Mouse (Mus musculus) neural tube, embryonic 11.5 days (tissue): ENCODE results near the gene Cgrrf1. TPM values are rescaled to one million over a fixed set of nuclear protein-coding genes. Genes with fewer than 3 reads are reported as not detected.

Experiments
- ATAC-seq: fragments of 200-750 bp; cut with Nextera tagmentation; 2 replicates; pipeline ENCODE4 v1.8.0; 2017; ENCODE audit warnings: moderate number of reproducible peaks, mild to moderate bottlenecking, moderate TSS enrichment, moderate library complexity; ENCODE audit not compliant: insufficient read depth, low FRiP score, low TSS enrichment
- DNase-seq: peaks from one replicate; pipeline ENCODE4 v3.0.0-alpha.2; 2015; ENCODE audit warnings: low spot score
- H3K27ac ChIP-seq: fragments of 300-500 bp; sonication (generic); 2 replicates; pipeline ENCODE4 v1.5.1; 2014; ENCODE audit warnings: low read depth, mild to moderate bottlenecking, low read length
- H3K27me3 ChIP-seq: fragments of 300-500 bp; sonication (generic); 2 replicates; pipeline ENCODE4 v1.6.1; 2014; ENCODE audit warnings: mild to moderate bottlenecking, low read length, mixed read lengths; ENCODE audit not compliant: control insufficient read depth, insufficient read depth
- H3K36me3 ChIP-seq: fragments of 300-500 bp; sonication (generic); 2 replicates; pipeline ENCODE4 v1.6.1; 2014; ENCODE audit warnings: mild to moderate bottlenecking, low read length, moderate library complexity, mixed read lengths; ENCODE audit not compliant: control insufficient read depth, insufficient read depth
- H3K4me1 ChIP-seq: fragments of 300-500 bp; sonication (generic); 2 replicates; pipeline ENCODE4 v1.6.1; 2014; ENCODE audit warnings: low read length, mixed read lengths; ENCODE audit not compliant: control insufficient read depth, insufficient read depth
- H3K4me2 ChIP-seq: fragments of 300-500 bp; sonication (generic); 2 replicates; pipeline ENCODE4 v1.6.1; 2014; ENCODE audit warnings: low read depth, mild to moderate bottlenecking, moderate library complexity
- H3K4me3 ChIP-seq: fragments of 300-500 bp; sonication (generic); 2 replicates; pipeline ENCODE4 v1.5.1; 2014; ENCODE audit warnings: low read depth, low read length
- H3K9ac ChIP-seq: fragments of 300-500 bp; sonication (generic); 2 replicates; pipeline ENCODE4 v1.6.1; 2014; ENCODE audit warnings: mild to moderate bottlenecking, low read length
- H3K9me3 ChIP-seq: fragments of 300-500 bp; sonication (generic); 2 replicates; pipeline ENCODE4 v1.6.1; 2016; ENCODE audit warnings: low read length; ENCODE audit not compliant: control insufficient read depth
- WGBS: fragments of 180-500 bp; shearing (Covaris S2); extraction: QIAGEN DNeasy Blood & Tissue Kit; methylation state at CpG from one replicate; pipeline ENCODE4 v1.1.7; 2014; 5-methylcytosine and 5-hydroxymethylcytosine counted together
- polyA plus RNA-seq: library from polyadenylated mRNA; unstranded; fragments of >200 nt; fragmentation: Nextera tagmentation; extraction: Ambion mirVana; gene quantifications from 2 replicates; pipeline ENCODE4 v1.2.1, GENCODE M21; 2014

Cgrrf1 gene
- polyA plus RNA-seq, 1 experiment from 2014 or later: 33.0 TPM

DNA sequence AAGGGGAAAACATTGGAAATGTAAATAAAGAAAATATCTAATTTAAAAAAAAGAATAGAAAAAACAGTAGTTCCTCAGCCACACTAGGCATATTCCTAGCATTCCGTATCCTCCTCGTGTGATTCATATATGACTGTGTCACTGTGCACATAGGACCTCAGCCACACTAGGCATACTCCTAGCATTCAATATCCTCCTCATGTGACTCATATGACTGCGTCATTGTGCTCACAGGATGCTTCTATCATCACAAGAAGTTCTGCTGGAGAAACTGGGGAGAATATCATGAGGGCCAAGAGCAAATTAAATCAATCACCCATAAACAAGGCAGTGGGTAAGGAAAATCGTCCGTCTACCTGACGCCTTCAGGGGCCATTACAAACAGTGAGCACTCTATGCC lies 41.2 kb upstream of the Cgrrf1 start:
- Histone ChIP-seq H3K4me2 (no peak overlapping the region), H3K9ac (no peak overlapping the region), H3K27ac (no peak overlapping the region), H3K27me3 (no peaks in the 10 kb centered on the region), H3K36me3 (no peaks in the 10 kb centered on the region), H3K4me1 (peaks cover 4% of the 10 kb centered on the region), H3K9me3 (no peaks in the 10 kb centered on the region), H3K4me3 (no peak overlapping the region)
- WGBS: 90% methylated on average over 6 of the region's 6 CpGs
- ATAC-seq (no peak), DNase-seq (no peak)

DNA sequence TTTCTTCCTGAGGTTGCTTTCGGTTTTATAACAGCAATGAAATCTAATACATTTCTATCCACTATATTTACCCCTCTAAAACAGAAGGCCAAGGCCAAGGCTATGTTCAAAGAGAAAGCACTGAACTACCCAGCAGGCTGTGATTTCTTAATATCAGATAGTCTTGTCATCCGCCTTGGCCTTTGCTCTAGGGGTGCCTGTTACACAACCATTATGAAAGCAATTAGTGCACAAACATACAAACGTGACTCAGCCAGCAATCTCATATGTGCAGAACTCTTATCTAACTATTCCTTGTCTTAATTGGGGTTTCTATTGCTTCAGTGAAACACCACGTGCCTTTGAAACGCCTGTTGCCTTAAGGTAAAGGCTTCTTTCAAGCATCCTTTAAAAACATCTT lies 37.8 kb upstream of the Cgrrf1 start:
- Histone ChIP-seq H3K9me3 (no peaks in the 10 kb centered on the region), H3K27me3 (no peaks in the 10 kb centered on the region), H3K4me1 (no peaks in the 10 kb centered on the region), H3K9ac (no peak overlapping the region), H3K4me2 (no peak overlapping the region), H3K4me3 (no peak overlapping the region), H3K36me3 (no peaks in the 10 kb centered on the region), H3K27ac (no peak overlapping the region)
- 91% methylated on average over 5 of the region's 5 CpGs for WGBS
- ATAC-seq (no peak), DNase-seq (no peak)

DNA sequence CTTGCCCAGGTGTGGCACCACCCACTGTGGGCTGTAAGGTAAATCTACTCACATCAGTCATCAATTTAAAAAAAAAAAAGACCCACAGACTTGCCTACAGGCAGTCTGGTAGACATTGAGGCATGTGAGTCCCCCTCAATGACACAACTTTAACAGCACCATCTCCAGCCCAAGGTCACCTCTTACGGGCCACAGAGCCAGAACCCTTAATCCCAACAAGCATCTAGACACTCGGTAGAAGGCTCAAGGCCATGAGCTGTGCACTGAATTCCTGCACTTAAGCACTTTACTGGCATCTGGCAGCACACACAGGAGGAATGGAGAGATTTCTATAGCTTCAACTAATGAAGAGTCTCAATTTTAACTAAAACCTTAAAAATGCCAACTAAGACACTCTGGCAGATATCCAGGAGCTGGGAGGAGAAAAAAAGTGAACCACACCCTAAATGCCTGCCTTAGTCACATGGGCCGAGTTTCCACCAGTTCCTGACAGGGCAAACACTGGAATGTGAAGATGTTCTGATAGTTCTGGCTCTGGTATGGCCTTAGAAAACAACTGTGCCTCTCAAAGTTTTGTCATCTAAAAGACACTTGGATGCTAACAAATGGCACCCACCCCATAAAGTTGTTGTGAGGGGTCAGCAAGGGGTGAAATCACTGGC lies 31.1 kb upstream of the Cgrrf1 start:
- 76% methylated on average over 3 of the region's 3 CpGs for WGBS
- ATAC-seq: no peak

DNA sequence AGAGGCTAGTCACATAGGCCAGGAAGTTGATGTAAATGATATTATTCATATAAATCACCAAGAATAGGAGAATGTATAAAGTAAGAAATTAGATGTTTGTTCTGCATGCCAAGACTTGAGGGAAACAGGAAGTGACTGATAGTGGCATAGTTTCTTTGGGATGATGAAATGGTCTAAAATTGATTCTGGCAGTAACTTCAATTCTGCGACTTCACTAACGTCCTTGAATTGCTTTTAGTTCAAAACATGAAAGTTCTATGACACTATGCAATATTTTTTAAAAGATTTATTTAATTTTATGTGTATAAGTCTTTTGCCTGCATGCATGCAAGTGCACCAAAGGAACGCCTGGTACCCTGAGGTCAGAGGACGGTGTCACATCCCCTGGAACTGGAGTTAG lies 28.7 kb upstream of the Cgrrf1 start:
- Histone ChIP-seq H3K36me3 (no peaks in the 10 kb centered on the region), H3K27ac (no peak overlapping the region), H3K4me2 (no peak overlapping the region), H3K4me3 (no peak overlapping the region), H3K27me3 (no peaks in the 10 kb centered on the region), H3K9ac (no peak overlapping the region), H3K9me3 (no peaks in the 10 kb centered on the region), H3K4me1 (no peaks in the 10 kb centered on the region)
- DNase-seq (no peak), ATAC-seq (no peak)
- 91% methylated on average over 4 of the region's 4 CpGs for WGBS

More for the DNA sequence above, 31.1 kb upstream of the Cgrrf1 start:
- H3K4me2 ChIP-seq: no peak overlapping the region
- H3K36me3 ChIP-seq: no peaks in the 10 kb centered on the region
- H3K27ac ChIP-seq: no peak overlapping the region
- no peak overlapping the region for H3K4me3 ChIP-seq
- no peaks in the 10 kb centered on the region for H3K4me1 ChIP-seq
- DNase-seq: no peak
- no peaks in the 10 kb centered on the region for H3K27me3 ChIP-seq
- no peak overlapping the region for H3K9ac ChIP-seq
- H3K9me3 ChIP-seq: no peaks in the 10 kb centered on the region

DNA sequence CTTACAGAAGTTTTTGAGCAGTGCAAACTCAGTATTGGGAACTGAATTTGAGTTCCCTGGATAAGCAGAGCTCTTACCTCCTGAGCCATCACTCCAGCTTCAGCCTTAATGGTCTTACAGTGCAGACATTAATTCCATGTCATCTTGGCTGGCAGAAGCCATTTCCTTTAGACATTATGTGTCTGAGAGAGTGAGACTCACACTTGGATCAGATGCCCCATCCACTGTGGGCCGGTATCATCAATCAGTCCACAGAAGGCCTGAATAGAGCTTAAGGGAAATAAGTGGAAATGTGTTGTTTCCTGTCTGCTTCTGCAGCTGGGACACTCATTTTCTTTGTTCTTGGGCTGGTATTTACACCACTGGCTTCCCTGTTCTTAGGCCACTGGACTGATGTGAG lies 28.1 kb upstream of the Cgrrf1 start:
- no peak for ATAC-seq

DNA sequence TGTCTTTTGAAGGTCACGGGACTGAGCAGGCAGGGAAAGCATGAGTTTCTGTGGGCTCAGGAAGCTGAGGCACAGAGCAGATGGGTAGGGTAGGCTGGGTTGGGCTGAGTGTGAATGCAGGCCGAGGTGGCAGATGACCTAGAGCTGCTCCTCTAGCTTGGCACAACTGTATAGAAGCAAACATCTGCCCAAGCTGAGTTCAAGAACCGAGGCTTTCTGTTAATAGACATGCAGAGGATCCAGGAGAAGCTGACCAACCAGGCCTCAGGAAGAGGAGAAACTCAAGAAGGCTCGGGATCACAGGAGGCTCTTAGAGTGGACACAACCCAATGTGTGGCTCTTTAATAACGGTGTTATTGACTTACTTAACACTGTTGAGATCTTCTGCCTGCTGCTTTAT lies 25.7 kb upstream of the Cgrrf1 start:
- Histone ChIP-seq H3K4me3 (no peak overlapping the region), H3K4me2 (no peak overlapping the region), H3K27ac (no peak overlapping the region), H3K9ac (no peak overlapping the region), H3K9me3 (no peaks in the 10 kb centered on the region), H3K27me3 (no peaks in the 10 kb centered on the region), H3K36me3 (no peaks in the 10 kb centered on the region; the same call in 1 of the 2 replicates), H3K4me1 (no peaks in the 10 kb centered on the region)
- no peak for DNase-seq
- 87% methylated on average over 5 of the region's 5 CpGs for WGBS
- no peak for ATAC-seq

More for the DNA sequence above, 28.1 kb upstream of the Cgrrf1 start:
- no peaks in the 10 kb centered on the region for H3K9me3 ChIP-seq
- H3K9ac ChIP-seq: no peak overlapping the region
- H3K4me2 ChIP-seq: no peak overlapping the region
- no peaks in the 10 kb centered on the region for H3K4me1 ChIP-seq
- no peak overlapping the region for H3K4me3 ChIP-seq
- H3K36me3 ChIP-seq: no peaks in the 10 kb centered on the region
- H3K27ac ChIP-seq: no peak overlapping the region
- WGBS: 90% methylated on average over 1 of the region's 1 CpGs
- no peak for DNase-seq
- H3K27me3 ChIP-seq: no peaks in the 10 kb centered on the region

DNA sequence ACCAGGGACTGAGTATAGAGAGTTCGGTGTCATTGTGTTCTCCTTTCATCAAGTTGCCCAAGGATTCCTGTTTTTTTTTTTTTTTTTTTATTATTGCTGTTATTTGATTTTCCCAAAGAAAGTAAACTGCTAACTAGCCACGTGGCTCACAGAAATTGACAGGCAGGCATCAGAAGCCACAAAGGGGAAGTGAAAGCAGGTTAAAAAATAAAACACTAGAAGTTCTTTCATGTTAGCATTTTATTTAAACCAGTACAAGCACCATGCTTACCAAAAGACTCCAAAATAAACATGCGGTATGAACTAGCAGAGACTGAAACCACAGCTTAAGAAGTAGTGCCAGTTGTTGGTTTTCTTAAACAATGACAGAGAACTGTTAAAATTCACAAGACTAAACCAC lies 24.0 kb upstream of the Cgrrf1 start:
- DNase-seq: no peak
- no peak overlapping the region for H3K4me2 ChIP-seq
- H3K4me3 ChIP-seq: no peak overlapping the region
- H3K27ac ChIP-seq: no peak overlapping the region
- no peaks in the 10 kb centered on the region for H3K27me3 ChIP-seq
- no peak overlapping the region for H3K9ac ChIP-seq
- no peaks in the 10 kb centered on the region for H3K4me1 ChIP-seq
- 89% methylated on average over 3 of the region's 3 CpGs for WGBS
- ATAC-seq: no peak
- no peaks in the 10 kb centered on the region for H3K9me3 ChIP-seq
- H3K36me3 ChIP-seq: no peaks in the 10 kb centered on the region; the same call in 1 of the 2 replicates

DNA sequence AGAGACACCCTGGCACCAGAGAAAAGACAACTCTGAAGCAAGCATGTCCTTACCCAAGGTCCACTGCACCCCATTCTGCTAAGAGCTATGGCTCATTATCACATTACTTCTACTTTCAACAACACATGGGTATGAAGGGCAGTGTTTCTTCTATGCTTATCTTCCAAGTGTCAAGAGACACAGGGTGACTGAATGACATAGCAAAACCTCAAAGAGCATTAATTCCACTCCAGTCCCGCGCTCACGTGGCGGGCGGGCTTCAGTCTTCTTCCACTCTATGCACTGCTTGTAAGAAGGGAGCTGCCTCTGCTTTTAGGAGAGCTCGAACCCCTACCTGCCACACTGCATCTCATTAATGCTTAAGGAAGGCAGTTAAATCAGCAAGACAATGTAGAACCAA lies 16.3 kb upstream of the Cgrrf1 start:
- Histone ChIP-seq H3K36me3 (no peaks in the 10 kb centered on the region; the same call in 1 of the 2 replicates), H3K4me3 (no peak overlapping the region), H3K4me2 (no peak overlapping the region), H3K9ac (no peak overlapping the region), H3K27me3 (no peaks in the 10 kb centered on the region), H3K4me1 (peaks cover 2% of the 10 kb centered on the region; the same call in 1 of the 2 replicates), H3K27ac (no peak overlapping the region), H3K9me3 (no peaks in the 10 kb centered on the region)
- no peak for ATAC-seq
- DNase-seq: no peak
- 83% methylated on average over 6 of the region's 6 CpGs for WGBS

DNA sequence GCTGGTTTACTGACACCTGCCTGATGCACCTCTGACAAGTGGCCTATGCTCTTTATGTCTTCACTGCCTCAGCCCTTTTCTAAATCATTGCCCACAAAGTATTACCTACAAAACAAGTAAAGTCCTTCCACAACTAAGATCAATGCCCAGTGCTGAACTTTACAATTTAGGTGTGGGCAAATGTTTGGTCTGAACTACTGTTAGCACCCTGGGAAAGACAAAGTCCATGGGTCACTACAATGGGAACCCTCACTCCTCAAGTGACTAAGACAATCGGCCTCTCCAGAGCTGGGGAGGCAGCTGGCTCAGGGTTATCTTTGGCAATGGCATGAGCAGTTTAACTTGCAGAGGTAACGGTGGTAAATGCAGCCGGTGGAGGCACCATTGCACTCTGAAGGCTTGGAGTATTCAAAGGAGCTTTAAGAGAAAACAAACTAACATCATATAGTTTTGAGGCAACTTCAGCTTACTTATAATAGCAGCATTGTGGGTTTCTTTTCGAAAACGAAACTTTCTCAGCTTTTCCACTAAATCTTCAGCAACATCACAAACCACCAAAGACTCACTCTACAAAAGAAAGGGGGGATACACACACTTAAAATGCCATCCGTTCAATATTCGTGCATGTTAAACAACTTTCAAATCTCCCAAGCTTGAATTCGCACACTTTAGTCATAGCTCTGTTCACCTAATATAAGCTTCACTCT lies 14.9 kb upstream of the Cgrrf1 start:
- WGBS: 93% methylated on average over 8 of the region's 8 CpGs
- no peaks in the 10 kb centered on the region for H3K27me3 ChIP-seq
- no peak overlapping the region for H3K4me3 ChIP-seq
- H3K9me3 ChIP-seq: no peaks in the 10 kb centered on the region
- DNase-seq (no peak), ATAC-seq (no peak)
- no peak overlapping the region for H3K9ac ChIP-seq
- H3K4me2 ChIP-seq: no peak overlapping the region
- peaks cover 10% of the 10 kb centered on the region; the same call in 1 of the 2 replicates for H3K4me1 ChIP-seq
- no peak overlapping the region for H3K27ac ChIP-seq
- no peaks in the 10 kb centered on the region; the same call in 1 of the 2 replicates for H3K36me3 ChIP-seq
